Mouse (Mus musculus) embryo, embryonic 10.5 days (tissue): ENCODE measurements around the gene Rnf115.
A peak's percentile ranks its signal among the peaks of the same experiment; 100 is the strongest.

Source experiments
- DNase-seq: peaks from one replicate; pipeline ENCODE4 v3.0.0-alpha.2; 2015; ENCODE audit warnings: low spot score

Gene Rnf115

GRCm38 (mm10) chr3:96777120-96777519, 49.7 kb downstream of the Rnf115 start:
- DNase-seq = no peak

GRCm38 (mm10) chr3:96782236-96782635, 54.8 kb downstream of the Rnf115 start:
- no peak for DNase-seq

DNA sequence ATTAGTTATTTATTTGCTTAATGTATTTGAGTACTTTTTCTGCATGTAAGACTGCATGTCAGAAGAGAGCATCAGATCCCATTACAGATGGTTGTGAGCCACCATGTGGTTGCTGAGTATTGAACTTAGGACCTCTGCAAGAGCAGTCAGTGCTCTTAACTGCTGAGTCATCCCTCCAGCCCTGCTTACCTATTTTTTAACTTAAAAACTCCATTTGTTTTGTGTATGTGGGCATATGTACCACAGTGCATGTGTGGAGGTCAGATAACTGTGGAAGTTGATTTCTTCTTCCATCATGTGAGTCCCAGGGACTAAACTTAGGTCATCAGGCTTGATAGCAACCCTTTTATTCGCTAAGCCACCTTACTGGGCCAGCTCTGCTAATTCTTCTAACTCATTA, 60.3 kb downstream of the Rnf115 start:
- no peak for DNase-seq

DNA sequence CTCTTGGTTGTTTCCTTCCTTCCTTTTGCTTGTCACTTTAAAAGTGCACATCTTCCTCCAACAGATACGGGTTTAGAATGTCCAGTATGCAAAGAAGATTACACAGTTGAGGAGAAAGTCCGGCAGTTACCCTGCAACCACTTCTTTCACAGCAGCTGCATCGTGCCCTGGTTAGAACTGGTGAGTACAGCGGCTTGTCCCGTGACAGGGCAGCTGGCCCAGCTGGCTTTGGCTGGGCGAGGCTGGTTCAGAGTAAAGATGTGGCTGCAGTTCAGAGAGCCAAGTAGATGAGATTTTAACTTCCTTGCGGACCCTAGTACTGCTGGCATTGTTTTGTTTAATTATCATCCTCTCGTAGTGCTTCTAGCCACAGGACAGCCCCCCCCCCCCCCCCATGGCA, 61.0 kb downstream of the Rnf115 start:
- DNase-seq = no peak

- no peak for DNase-seq
Observed at GRCm38 (mm10) chr3:96800254-96800653, 72.8 kb downstream of the Rnf115 start.

DNA sequence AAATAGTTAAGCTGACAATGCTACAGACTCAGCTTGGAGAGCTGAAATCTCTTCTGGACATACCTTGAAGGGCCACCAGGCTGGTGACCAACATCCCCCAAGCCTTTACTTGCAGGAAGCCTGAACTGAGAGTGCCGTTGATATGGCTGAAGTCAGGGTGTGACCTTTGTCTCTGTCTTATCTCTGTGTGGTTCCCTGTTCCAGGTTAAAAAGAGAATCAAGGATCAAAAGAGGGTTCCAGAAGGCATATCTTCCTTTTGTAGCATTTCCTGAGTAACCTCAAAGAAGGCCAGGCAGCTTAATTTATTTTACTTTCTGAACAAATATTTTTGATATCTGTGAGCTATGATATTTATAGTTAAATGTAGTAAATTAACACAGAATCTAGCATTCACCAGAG, 74.8 kb downstream of the Rnf115 start:
- no peak for DNase-seq

DNA sequence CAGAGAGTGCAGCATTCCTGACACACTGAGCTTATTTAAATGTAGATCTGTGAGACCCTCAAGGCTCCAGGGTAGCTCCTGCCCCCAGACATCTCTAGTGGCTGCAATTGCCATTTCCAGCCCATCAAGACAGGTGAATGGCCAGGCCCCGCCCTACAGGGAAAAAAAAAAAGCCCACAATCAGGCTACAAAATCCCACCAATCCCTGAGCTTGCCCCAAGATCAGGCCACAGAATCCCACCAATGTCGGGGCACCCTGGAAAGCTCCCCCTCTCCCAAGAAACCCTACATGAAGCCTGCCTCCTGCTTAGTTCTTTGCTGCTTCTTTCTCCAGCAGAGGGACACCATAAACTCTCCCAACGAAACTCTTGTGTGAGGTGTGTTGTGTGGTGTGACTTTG, 80.7 kb downstream of the Rnf115 start:
- no peak for DNase-seq

DNA sequence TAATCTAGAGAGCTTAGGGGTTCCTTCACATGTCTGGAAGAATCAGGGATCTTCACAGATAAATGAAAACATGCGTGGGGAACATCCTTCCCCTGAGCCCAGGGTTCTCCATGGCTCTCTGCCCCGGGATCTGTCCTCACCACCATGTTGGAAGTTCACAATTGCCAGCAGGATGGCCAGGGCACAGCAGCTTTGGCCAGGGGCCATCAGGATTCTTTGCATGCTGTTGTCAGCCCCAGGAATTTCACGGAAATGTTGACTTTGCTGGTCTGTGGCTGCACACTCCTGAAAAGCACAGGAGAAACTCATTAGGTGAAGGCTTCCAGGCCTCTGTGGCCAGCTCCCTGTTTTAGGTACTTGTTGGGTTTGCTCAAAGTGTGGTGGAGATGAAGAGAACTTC, 81.2 kb downstream of the Rnf115 start:
- DNase-seq = no peak

- DNase-seq = no peak
Observed at GRCm38 (mm10) chr3:96811232-96811631, 83.8 kb downstream of the Rnf115 start.

DNA sequence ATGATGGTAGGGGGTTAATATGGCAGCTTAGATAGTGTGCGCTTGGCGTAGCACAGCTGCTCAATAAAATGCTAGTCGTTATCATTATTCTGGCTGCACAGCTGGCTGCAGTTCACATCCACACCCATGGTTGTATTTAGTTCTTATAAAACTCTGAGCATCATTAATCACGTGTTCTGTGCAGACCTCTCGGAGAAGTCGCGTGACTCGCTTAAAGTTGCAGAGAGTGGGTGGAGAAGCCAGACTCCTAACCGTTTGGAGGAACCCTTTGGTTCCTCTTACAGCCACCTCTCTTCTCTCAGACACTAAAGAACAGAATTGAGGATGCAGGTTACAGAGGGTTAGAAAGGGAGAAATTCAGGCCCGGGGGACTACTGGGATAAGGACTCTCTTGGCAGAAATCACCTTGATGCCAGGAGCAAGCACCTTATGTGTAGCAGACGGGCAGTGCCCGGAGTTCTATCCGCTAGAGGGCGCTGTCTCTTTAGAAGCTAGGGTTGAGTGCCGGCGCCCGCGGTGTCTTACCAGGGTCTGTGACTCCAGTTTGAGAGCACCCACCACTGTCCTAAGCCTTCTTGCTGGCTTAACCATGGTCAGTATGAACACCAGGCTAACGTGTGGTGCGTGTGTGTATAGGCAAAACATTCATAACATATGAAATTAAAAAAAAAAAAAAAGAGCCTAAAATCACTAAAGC, 85.1 kb downstream of the Rnf115 start:
- peak; percentile 84 for DNase-seq

GRCm38 (mm10) chr3:96813106-96813505, 85.6 kb downstream of the Rnf115 start:
- peak; percentile 64 for DNase-seq

GRCm38 (mm10) chr3:96813591-96814244, 86.3 kb downstream of the Rnf115 start:
- no peak for DNase-seq

DNA sequence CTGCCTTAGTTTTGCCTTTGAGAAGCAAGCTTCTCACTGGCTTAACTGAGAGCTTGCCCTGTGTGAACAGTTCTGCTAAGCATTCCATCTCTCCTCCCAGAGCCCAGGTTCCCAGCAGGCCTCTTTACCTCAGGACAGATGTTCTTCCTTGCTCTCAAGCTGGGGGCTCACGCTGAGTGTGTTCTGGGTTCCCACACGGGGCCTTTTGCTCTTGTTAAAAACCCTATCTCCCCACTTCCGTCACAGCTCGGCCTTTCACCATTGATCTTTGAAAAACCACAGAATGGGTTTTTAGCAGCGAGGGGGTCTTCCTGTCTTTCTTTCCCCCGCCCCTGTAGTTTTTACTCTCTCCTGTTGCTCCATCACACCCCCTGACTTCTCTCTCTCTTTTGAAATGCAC, 86.9 kb downstream of the Rnf115 start:
- DNase-seq = no peak

GRCm38 (mm10) chr3:96820116-96820915, 92.9 kb downstream of the Rnf115 start:
- DNase-seq = no peak

DNA sequence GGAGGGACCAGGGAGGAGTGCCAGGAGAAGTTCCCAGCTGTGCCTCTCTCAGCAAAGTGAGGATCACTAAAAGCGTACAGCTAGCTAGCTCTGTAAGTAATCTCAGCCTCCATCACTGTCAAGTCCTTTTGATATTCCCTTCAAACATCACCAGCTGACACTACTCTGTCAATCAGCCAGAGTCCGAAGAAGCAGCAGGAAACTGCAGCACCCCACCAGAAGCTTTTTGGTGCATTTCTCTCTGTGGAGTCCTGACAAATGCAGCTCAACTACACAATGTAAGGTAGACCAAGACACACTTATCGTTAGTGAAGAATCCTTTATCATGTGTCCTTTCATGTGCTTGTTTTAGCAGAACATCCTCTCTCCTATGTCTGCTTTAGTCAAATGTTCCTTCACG, 94.1 kb downstream of the Rnf115 start:
- no peak for DNase-seq

DNA sequence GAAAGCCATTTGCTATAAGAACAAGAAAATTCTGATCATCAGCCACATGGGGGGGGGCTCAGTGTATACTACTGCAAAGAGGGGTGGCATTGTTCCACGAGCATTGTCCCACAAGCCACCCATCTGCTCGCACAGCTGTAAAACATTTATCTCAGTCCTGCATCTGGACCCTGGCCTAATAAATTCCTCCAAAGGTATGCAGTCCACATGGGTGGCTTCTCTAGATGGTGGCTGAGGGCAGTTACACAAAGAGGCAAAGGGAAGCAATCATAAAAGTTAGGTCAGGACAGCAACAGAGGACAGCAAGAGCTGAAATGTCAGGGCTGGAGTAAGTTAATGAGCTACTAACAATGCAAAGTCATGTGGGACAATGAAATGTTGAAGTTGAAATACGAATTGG, 96.2 kb downstream of the Rnf115 start:
- no peak for DNase-seq

DNA sequence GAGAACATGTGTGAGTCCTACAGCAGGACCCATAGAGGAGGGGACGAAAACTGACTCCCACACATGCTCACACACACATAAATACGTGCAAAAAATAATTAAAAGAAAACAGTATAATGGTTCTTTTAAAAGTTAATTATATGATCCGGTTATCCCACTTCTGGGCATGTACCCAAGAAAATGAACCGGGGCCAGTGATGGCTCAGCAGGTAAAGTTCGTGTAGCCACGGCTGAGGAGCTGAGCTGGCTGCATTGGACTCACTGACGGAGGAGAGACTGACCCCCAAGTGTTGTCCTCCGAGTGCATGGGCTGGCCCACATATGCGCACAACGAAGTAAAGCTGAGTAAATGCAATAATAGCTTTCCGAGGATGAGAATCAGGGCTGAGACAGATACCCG, 97.2 kb downstream of the Rnf115 start:
- no peak for DNase-seq

- DNase-seq = no peak
Observed at GRCm38 (mm10) chr3:96825261-96825660, 97.8 kb downstream of the Rnf115 start.

GRCm38 (mm10) chr3:96828308-96828864, 100.9 kb downstream of the Rnf115 start:
- DNase-seq = no peak

DNA sequence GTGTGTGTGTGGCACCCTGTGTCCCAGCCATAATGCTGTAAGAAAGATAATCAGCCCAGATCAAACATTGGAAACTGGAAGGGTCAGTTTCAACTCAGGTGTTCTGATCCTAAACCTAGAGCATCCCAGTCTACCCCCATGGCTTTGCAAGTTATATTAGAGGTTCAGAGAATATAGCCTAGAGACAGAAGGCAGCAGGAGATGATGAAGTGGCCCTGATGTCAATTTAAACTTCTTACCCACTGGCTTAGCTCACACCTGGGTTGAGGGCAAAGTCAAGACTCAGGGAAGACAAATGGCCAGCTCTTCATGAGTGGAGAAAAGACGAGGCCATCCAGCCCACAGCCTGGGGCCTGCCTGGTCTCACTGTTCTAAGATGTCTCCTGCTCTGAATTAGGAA, 101.5 kb downstream of the Rnf115 start, which contains the start of the genes Pdzk1 and Cd160:
Pdzk1 (plus strand) TSS at position 301 of the 400 bp plus-strand sequence.
Cd160 (minus strand) TSS at position 368 of the 400 bp plus-strand sequence.
- no peak for DNase-seq

DNA sequence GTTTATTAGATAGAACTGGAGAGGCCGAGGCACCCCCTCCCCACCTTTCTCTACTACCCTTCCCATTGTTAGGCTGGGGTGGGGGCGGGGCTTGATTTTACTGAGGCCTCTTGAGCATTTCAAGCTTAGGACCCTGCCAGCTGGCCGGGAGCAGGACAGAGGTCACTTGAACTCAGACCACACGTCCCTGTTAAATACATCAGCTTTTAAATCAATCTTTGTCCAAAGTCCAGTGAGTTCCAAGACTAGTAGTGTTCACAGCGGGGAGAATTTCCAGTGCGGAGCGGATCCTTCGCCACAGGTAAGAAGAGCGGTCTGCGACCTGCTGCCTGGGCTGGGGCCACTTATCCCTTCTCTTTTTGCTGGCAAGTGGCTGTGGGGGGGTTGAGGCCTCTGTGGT, 102.4 kb downstream of the Rnf115 start:
- no peak for DNase-seq

GRCm38 (mm10) chr3:96832930-96833329, 105.5 kb downstream of the Rnf115 start:
- DNase-seq = no peak
